Mouse (Mus musculus) kidney, embryonic 14.5 days (tissue): ENCODE measurements at regions not wholly inside any gene's neighbourhood (a gene's known extent, or its start where the extent isn't known, plus 50 kb on each side); places are given as distances from the start of the nearest gene placed in this dataset.

Experiments used
- ATAC-seq: fragments of 200-750 bp; cut with Nextera tagmentation; 2 replicates; pipeline ENCODE4 v1.8.0; 2017; ENCODE audit warnings: moderate number of reproducible peaks, mild to moderate bottlenecking, moderate TSS enrichment, moderate library complexity; ENCODE audit not compliant: low FRiP score, low TSS enrichment
- H3K27ac ChIP-seq: fragments of 300-500 bp; sonication (generic); 2 replicates; pipeline ENCODE4 v1.5.1; 2014; ENCODE audit warnings: low read depth, mild to moderate bottlenecking, low read length, moderate library complexity, mixed read lengths
- H3K27me3 ChIP-seq: fragments of 300-500 bp; sonication (generic); 2 replicates; pipeline ENCODE4 v1.6.1; 2014; ENCODE audit warnings: mild to moderate bottlenecking, low read length; ENCODE audit not compliant: control insufficient read depth, insufficient read depth
- H3K36me3 ChIP-seq: fragments of 300-500 bp; sonication (generic); 2 replicates; pipeline ENCODE4 v1.6.1; 2014; ENCODE audit warnings: low read length, mixed read lengths; ENCODE audit not compliant: control insufficient read depth, insufficient read depth
- H3K4me1 ChIP-seq: fragments of 300-500 bp; sonication (generic); 2 replicates; pipeline ENCODE4 v1.6.1; 2014; ENCODE audit warnings: low read length, mixed read lengths; ENCODE audit not compliant: control insufficient read depth, insufficient read depth
- H3K4me2 ChIP-seq: fragments of 300-500 bp; sonication (generic); replicated peaks from 2 replicates; pipeline ENCODE4 v1.6.1; 2014; ENCODE audit warnings: low read depth, mild to moderate bottlenecking, low read length
- H3K4me3 ChIP-seq: fragments of 300-500 bp; sonication (generic); 2 replicates; pipeline ENCODE4 v1.5.1; 2014; ENCODE audit warnings: mild to moderate bottlenecking, low read length
- H3K9ac ChIP-seq: fragments of 300-500 bp; sonication (generic); 2 replicates; pipeline ENCODE4 v1.6.1; 2014; ENCODE audit warnings: low read depth, mild to moderate bottlenecking, low read length, moderate library complexity
- H3K9me3 ChIP-seq: fragments of 300-500 bp; sonication (generic); 2 replicates; pipeline ENCODE4 v1.6.1; 2016; ENCODE audit warnings: low read length; ENCODE audit not compliant: control insufficient read depth
- WGBS: fragments of 180-500 bp; shearing (Covaris S2); extraction: QIAGEN DNeasy Blood & Tissue Kit; methylation state at CpG from one replicate; pipeline ENCODE4 v1.1.7; 2014; 5-methylcytosine and 5-hydroxymethylcytosine counted together

DNA sequence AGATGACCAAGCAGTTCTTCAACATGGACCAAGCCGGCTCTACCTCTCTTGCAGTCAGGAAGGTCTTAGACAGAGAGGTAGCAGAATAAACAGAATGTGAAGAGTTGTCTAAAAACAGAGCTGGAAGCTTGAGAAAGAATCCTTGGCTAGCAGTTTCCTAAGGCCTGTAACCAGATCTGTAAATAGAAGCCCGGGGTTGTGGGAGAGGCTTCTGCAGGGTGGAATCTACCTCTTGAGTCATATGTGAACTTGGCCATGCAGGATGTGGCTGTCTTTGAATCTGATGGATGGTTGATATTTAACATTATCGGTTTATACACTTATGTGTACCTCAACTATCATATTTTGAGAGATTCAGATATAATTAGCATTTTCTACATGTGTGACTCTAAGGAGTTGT, 99.4 kb downstream of the Trib2 start:
- Histone ChIP-seq H3K9me3 (no peaks in the 10 kb centered on the region), H3K27ac (peak overlapping the region; percentile 44), H3K4me2 (no peak overlapping the region), H3K4me3 (no peak overlapping the region), H3K27me3 (no peaks in the 10 kb centered on the region), H3K4me1 (peaks cover 4% of the 10 kb centered on the region; the same call in 1 of the 2 replicates), H3K36me3 (no peaks in the 10 kb centered on the region), H3K9ac (no peak overlapping the region)
- WGBS: 64% methylated on average over 3 of the region's 3 CpGs
- no peak for ATAC-seq

DNA sequence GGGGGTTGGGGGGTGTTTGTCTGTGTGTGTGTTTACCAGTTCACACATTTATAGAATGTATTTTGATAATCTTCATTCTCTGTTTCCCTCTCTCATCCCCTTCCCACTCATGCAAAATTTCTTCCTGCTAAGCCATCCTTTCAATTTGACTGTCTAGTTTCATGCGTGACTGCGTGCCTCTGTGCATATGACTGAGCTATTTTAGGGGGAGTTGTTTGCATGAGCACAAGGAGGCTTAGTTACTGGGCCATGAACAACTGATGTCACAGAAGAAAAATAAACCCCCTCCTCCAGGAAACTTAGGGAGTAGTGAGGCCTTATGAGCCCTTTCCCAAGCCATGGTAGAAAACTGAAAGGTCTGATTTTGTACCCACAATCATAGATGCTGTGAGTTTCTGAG, 103.1 kb downstream of the Trib2 start:
- Histone ChIP-seq H3K4me2 (no peak overlapping the region), H3K4me1 (peaks cover 3% of the 10 kb centered on the region; the same call in 1 of the 2 replicates), H3K9me3 (no peaks in the 10 kb centered on the region), H3K27ac (no peak overlapping the region), H3K36me3 (no peaks in the 10 kb centered on the region), H3K27me3 (no peaks in the 10 kb centered on the region), H3K9ac (no peak overlapping the region), H3K4me3 (no peak overlapping the region)
- ATAC-seq: peak; percentile 78
- 68% methylated on average over 2 of the region's 2 CpGs for WGBS

DNA sequence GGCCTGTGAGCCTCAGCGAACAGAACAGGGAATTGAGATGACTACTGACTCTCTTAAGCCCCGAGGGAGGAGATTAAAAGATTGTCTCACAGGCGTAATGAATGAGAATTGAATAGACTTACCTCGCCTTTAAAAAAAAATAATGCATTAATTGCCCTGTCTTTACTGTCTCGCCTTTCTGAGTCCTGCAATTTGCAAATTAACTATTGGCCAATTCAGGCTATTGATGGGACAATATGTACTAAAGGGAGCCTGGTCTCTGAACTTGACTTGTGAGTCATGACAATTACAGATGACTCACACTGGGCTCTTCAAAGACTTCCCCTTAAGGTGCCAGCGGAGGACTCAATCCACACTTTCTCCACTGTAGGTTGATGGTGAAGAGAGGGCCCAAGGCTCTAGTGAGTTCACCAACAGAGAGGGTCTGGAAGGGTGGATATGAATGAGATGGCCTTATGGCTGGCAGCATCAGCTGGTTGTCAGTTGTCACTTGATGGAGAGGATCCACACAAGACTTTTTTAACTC, 109.1 kb downstream of the Trib2 start:
- no peaks in the 10 kb centered on the region for H3K27me3 ChIP-seq
- H3K4me1 ChIP-seq: peaks cover 3% of the 10 kb centered on the region; the same call in 1 of the 2 replicates
- ATAC-seq: no peak
- no peak overlapping the region for H3K4me3 ChIP-seq
- no peak overlapping the region for H3K27ac ChIP-seq
- no peaks in the 10 kb centered on the region for H3K9me3 ChIP-seq
- WGBS: 82% methylated on average over 6 of the region's 6 CpGs
- H3K9ac ChIP-seq: no peak overlapping the region
- H3K4me2 ChIP-seq: no peak overlapping the region
- no peaks in the 10 kb centered on the region for H3K36me3 ChIP-seq

DNA sequence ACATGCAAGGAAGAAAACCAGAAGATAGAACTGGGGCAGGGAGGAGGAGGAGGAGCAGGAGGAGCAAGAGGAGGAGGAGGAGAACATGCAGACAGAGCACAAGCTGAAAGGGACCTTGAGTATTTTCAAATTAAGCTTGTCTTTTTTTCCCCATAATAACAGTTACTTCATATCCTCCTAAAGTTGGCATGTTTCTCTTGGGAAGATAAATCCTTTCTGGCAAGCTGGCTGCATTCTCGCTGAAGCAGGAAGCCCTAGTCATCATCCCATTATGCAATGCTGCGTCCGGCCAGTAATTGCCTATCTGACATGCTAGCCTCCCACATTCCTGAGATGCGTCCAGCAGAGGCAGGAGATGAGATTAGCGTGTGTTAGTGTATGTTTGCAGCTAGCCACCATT, 112.3 kb downstream of the Trib2 start:
- ATAC-seq: peak; percentile 80; the same call in 1 of the 2 replicates
- Histone ChIP-seq H3K27ac (peak overlapping the region; percentile 66), H3K9ac (no peak overlapping the region), H3K36me3 (no peaks in the 10 kb centered on the region), H3K27me3 (no peaks in the 10 kb centered on the region), H3K4me2 (0 out of 2 replicates have a peak overlapping the region, but pooled peaks have one; percentile 17), H3K4me3 (no peak overlapping the region), H3K9me3 (no peaks in the 10 kb centered on the region), H3K4me1 (peaks cover 7% of the 10 kb centered on the region; the same call in 1 of the 2 replicates)
- WGBS: 4% methylated on average over 5 of the region's 5 CpGs

DNA sequence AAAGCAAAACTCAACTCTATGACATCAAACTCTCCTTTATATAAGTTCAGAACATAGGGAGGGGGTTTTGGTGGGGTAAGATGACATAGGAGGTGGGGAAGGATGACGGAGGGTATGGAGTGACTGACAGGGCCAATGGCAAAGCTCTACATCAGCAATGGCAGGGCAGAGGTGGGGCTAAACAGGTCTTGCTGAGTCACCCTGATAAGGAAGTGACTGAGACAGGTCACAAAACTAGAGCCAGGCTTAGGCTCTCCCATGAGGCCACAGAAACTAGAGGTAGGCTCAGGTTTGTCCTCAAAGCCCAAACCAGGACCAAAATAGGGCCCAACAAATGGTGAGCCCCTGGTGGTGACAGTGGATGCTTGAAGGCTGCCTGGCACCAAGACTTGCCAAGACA, 114.6 kb downstream of the Trib2 start:
- 91% methylated on average over 1 of the region's 1 CpGs for WGBS
- Histone ChIP-seq H3K4me3 (no peak overlapping the region), H3K4me1 (peaks cover 20% of the 10 kb centered on the region), H3K36me3 (no peaks in the 10 kb centered on the region), H3K27me3 (no peaks in the 10 kb centered on the region), H3K4me2 (no peak overlapping the region), H3K9me3 (no peaks in the 10 kb centered on the region), H3K9ac (no peak overlapping the region), H3K27ac (no peak overlapping the region)
- no peak for ATAC-seq

DNA sequence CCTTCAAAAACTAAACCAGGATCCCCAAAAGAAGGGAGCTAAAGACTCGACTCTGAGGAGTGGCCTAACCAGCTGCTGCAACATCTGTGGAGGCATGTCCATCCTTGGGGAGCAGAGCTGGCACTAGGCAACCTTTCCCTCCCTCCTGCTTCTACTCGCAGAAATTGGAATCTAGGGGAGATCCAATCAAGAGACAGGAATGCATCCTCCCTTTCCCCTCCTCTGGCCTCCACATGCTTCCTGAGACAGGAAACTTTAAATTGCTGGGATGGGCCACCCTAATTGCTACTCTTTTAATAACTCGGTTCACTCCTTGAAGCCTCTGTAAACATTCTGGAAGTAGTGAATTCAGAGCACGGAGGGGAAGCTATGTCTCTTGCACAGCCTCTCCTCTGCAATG, 117.9 kb downstream of the Trib2 start:
- 6% methylated on average over 4 of the region's 4 CpGs for WGBS
- Histone ChIP-seq H3K36me3 (no peaks in the 10 kb centered on the region), H3K27me3 (no peaks in the 10 kb centered on the region), H3K4me2 (no peak overlapping the region), H3K27ac (peak overlapping the region; percentile 77), H3K9me3 (no peaks in the 10 kb centered on the region), H3K9ac (no peak overlapping the region), H3K4me3 (no peak overlapping the region), H3K4me1 (peaks cover 18% of the 10 kb centered on the region)
- peak; percentile 88 for ATAC-seq

DNA sequence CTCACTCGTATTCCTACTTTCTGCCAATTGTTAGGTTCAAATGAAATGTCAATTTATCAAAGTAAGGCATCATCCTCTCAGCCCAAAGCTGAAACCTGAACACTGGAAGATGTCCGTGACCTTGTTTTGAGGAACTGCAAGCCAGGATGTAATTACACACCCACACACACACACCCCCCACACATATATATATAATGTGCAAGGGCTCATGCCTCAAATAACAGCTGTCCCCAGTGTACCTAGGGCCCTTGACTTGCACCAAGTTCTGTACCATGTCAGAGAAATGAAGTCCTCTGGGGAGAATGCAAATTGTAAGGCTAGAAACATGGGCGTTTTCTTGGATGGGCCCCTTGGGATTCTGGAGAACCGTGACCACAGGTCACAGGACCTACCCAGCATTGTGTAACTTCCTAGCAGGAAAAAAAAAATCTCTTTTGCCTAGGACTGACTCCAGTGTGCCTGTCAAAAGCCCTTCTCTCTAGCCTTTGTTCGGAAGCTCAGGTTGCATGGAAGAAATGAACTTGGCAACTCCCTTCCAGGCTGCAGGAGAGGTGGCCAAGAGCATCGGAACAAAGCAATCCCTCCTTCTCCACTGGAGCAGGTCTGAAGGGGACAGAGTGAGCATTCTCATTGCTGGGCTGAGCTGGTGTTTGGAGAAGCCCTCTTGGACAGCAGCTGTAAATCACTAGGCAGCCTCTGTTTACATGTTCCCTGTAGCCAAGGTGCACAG, 118.5 kb downstream of the Trib2 start:
- no peak overlapping the region for H3K4me2 ChIP-seq
- peak overlapping the region; percentile 77 for H3K27ac ChIP-seq
- ATAC-seq: peak; percentile 96

DNA sequence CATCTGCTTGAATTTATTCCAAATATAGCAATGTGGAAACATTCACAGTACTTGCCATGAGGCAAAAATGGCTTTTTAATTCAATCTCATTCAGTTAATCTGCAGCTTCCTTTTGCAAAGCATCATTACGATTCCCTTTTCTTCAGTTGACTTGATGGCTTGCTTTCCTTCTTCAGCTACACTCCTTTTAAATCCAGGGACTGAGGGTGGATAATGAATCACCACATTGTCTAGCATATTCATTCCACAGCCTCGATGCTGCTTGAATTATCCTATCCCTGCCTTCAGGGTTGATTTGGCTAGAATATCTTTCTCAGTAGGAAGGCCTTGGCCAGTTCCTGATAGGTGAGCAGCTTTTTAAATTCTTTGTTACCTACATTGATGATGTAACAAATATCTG, 128.4 kb downstream of the Trib2 start:
- no peak overlapping the region for H3K9ac ChIP-seq
- ATAC-seq: no peak

More for the DNA sequence above, 118.5 kb downstream of the Trib2 start:
- Histone ChIP-seq H3K36me3 (no peaks in the 10 kb centered on the region), H3K4me1 (peaks cover 18% of the 10 kb centered on the region), H3K4me3 (no peak overlapping the region), H3K9me3 (no peaks in the 10 kb centered on the region), H3K9ac (no peak overlapping the region), H3K27me3 (no peaks in the 10 kb centered on the region)
- WGBS: 21% methylated on average over 6 of the region's 6 CpGs

DNA sequence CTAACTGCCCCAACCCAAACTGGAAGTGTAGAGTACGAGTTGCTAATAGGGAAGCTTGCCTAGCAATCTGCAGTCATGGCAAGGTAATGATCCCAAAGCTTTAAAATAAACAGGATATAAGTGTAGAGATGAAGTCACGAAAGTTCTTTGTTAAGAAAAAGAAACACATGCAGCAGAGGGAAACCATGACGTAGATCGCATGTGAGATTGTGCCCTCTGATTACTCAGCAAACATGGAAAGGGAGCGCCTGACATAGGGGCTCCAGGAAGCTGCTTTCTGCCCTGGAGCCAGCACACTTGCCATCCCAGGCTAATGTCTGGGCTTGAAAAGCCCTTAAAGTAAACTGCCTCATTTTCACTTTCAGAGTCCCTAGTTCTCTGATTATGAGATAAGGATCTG, 132.4 kb downstream of the Trib2 start:
- Histone ChIP-seq H3K27ac (no peak overlapping the region), H3K4me1 (no peaks in the 10 kb centered on the region), H3K4me2 (no peak overlapping the region), H3K36me3 (no peaks in the 10 kb centered on the region), H3K9ac (no peak overlapping the region), H3K27me3 (no peaks in the 10 kb centered on the region), H3K4me3 (no peak overlapping the region), H3K9me3 (no peaks in the 10 kb centered on the region)
- ATAC-seq: no peak
- WGBS: 53% methylated on average over 5 of the region's 5 CpGs

More for the DNA sequence above, 128.4 kb downstream of the Trib2 start:
- WGBS: 83% methylated on average over 2 of the region's 2 CpGs
- no peaks in the 10 kb centered on the region for H3K9me3 ChIP-seq
- no peaks in the 10 kb centered on the region for H3K36me3 ChIP-seq
- H3K4me1 ChIP-seq: no peaks in the 10 kb centered on the region
- no peak overlapping the region for H3K4me2 ChIP-seq
- no peak overlapping the region for H3K4me3 ChIP-seq
- no peaks in the 10 kb centered on the region for H3K27me3 ChIP-seq
- H3K27ac ChIP-seq: no peak overlapping the region
